Mouse (Mus musculus): Measurements from ENCODE around the gene Ap2a1.

The Ap2a1 gene

DNA sequence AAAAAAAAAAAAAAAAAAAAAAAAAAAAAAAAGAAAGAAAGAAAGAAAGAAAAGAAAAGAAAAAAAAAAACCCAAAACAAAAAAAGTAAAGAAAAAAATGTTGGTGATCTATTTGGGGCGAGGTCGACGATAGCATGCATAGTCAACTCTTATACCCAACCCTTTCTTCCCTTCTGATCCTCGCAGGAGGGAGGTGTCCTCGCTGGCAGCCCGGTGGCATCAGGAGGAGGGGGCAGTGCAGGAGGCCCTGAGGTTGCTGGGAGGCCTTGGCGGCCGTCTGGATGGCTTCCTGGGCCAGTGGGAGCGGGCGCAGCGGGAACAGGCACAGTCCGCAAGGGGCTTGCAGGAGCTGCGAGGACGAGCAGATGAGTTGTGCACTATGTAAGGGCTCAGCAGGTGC is 24.3 kb upstream of the Ap2a1 start:
- DNase-seq (ENCODE audit: extremely low spot score), result no peak

DNA sequence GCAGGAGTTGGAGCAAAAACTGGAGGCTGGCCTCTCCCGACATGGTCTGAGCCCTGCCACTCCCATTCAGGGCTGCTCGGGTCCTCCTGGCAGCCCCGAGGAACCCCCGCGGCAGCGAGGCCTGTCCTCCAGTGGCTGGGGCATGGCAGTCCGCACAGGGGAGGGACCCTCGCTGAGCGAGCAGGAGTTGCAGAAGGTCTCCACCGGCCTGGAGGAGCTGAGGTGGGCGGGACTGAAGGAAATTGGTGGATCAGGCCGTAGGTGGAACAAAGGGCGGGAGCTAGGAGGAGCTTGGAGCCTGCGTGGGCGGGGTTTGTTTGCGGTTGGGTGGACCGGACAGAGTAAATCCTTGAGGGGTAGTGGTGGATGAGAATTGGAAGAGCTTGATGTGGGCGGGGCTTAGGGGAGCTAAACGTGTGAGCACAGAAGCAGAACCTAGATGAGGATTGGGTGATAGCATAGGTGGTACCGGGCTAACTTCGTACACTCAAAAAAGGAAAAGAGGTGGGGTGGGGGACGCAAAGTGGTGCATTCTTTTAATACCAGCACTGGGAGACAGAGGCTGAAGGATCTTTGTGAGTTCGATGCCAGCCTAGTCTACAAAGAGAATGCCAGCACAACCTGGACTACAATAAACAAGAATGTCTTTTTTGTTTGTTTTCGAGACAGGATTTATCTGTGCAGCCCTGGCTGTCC is 23.5 kb upstream of the Ap2a1 start:
- DNase-seq (ENCODE audit: extremely low spot score), result peak; percentile 94

DNA sequence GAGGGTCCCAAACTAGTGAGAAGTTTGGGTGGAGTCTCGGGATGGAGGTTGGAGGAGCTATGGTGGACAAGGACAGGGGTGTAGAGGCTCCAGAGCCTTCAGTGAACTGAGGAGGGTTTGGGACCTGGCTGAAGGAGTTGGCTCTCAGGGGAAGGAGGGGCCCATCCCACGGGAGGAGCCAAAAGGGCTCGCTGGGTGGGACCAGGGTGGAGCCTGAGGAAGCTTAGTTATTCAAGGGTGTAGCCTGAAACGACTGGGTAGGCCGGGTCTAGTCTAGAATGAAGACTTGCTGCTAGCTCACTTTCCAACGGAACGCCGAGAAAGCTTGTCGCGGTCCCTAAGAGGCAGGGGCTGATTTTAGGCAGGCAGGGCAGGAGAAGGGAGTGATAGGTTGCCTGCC is 22.7 kb upstream of the Ap2a1 start:
- DNase-seq (ENCODE audit: extremely low spot score), result peak; percentile 63

DNA sequence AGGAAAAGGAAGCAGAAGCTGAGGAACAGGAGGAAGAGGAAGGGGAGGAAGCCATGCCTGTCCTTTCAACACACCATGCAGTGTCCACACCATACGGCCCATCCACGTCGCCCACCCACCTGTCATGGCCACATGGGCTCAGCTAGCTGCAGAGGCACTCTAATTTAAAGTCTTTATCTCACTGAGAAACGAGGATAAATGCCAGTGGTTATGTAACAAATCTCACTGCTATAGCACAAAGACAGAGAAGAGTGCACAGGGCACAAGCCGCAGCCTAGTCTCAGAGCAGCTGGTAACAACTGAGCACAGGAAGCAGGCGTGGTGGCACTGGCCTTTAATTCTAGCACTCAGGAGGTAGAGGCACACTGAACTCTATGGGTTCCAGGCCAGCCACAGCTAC is 20.6 kb upstream of the Ap2a1 start:
- DNase-seq (ENCODE audit: extremely low spot score), result no peak

DNA sequence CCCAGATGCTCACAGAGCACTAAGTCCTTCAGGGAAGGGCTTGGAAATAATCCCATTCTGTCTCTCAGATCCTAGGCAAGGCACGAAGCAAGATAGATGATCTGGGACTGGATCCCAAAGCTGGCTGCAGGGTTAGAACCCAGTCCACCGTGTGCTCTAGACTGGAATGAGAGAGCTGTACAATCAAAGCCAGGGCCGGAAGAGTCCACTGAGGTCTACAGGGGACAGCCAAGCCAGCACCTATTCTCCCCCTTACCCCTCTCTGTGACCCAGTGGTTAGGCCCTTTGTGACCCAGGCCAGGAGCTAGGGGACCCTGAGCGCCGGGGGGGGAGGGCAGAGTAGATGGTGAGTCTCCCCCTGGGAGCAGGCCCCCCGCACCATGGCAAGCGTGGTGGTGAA is 13.6 kb upstream of the Ap2a1 start, which contains the start of gene Tsks:
Gene Tsks, plus strand, starts transcription at position 301 of the 400 bp plus-strand sequence.
- DNase-seq (ENCODE audit: extremely low spot score), result no peak

DNA sequence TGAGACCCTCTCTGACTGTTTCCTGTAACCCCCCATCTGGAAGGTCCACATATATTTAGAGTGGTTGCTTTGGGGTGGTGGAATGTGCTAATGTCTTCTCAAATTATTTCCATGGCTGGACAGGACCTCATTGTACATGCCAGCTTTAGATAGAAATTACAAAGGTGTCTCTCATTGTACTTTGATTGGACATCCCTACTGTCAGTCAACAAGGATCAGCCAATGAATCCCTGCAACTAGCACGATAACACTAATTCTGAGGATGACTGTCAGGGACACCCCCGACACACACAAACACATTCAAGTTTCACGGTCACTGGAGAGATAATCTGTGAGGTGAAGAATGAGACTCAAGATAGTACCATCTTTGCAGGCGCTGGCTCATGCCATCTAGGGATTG is 9.4 kb upstream of the Ap2a1 start:
- no peak for DNase-seq (ENCODE audit: extremely low spot score)

DNA sequence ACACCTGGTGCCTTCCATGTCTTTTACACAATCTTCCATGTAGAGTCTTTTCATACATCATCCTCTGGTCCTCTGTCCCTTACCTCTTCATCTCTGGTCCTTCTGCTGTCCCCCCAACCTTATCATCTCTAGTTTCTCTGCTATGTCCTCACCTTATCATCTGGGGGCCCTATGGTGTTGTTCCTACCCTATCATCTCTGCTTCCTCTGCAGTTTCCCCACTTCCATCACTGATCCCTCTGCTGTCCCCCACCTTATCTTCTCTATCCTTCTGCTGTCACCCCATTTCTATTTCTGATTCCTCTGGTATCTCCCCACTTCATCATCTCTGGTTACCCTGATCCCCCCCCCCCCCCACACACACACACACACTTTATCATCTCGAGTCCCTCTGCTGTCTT is 726 bp downstream of the Ap2a1 start:
- DNase-seq (ENCODE audit: extremely low spot score), result no peak

DNA sequence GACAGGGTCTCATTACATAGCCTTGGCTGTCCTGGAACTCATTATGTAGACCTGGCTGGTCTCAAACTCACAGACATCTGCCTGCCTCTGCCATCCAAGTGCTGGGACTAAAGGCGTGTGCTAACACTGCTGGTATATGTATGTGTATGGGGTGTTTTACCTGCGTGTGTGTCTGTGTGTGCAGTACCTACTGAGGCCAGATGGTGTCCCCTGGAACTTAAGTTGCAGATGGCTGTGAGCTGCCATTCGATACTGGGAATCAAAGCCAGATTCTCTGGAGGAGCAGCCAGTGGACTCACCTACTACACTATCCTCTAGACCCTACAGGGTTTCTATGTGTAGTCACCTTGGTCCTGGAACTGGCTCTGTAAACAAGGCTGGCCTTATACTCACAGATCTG is 3.8 kb downstream of the Ap2a1 start:
- no peak for DNase-seq (ENCODE audit: extremely low spot score)

DNA sequence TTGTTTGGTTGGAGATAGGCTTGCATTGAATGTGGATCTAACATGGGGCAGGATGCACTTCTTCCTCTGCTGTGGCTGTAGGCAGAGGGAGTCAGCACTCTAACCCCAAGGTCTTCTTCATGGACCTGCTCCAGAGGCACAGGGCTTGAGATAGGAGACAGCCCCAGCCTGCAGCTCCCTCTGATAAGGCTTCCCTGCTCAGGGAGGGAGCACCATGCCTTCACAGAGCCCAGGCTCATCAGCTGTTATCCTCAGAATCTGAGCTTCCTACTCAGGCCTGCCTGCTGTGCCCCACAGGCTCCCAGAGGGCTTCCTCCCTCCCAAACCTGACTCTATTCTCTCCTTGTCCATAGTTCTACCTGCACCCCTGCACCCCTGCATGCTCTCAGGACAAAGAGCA is 6.8 kb downstream of the Ap2a1 start:
- DNase-seq (ENCODE audit: extremely low spot score), result no peak

DNA sequence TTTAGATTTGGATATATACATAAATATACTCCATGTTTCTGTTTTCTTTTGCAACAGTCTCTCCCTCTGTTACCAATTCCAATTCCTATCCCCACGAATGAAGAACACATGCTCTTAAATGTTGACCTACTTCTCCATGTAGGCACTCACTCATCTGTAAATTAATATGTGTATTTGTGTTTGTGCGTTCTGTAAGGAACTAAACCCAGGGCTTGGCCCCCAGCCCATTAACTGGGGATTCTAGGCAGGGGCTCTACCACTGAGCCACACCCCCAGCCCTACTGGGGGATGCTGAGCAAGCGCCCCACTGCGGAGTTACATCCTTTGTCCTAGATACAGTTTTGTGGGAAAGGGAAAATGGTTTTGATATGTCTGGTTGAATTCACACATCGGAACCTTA is 10.2 kb downstream of the Ap2a1 start:
- no peak for DNase-seq (ENCODE audit: extremely low spot score)

DNA sequence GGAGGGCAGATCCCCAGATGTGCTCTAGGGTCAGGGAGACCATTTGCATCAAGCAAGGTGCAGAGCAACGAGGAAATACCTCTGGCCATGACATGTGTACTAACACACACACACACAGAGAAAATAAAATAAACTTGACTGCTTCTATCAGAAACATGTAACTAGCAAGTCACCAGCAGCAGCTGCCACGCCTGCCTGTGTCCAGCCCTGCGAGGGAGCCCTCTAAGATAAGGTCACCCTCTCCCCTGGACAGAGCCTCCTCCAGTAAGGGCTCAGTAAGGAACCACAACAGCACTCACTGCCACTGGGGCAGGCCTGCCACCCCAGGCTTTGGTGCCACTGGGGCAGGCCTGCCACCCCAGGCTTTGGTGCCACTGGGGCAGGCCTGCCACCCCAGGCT is 11.1 kb downstream of the Ap2a1 start:
- DNase-seq (ENCODE audit: extremely low spot score), result no peak

DNA sequence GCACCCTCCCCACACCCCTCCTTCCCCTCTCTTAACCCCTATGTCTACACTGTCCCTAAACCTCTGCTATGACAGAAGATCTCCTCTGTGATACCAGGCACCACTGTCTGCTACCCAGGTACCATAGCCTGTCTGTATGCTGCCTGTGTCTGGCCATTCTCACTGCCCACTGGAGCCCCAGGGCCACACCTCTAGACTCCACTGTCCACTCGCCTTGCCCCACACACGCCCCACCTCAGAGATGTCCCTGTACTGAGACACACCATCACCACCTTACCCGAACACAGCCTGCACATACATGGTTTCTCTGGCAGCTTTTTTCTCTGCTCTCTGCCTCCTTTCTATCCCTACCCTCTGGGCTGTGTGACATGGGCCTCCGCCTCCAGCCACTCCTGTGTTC is 12.4 kb downstream of the Ap2a1 start:
- DNase-seq (ENCODE audit: extremely low spot score), result no peak

DNA sequence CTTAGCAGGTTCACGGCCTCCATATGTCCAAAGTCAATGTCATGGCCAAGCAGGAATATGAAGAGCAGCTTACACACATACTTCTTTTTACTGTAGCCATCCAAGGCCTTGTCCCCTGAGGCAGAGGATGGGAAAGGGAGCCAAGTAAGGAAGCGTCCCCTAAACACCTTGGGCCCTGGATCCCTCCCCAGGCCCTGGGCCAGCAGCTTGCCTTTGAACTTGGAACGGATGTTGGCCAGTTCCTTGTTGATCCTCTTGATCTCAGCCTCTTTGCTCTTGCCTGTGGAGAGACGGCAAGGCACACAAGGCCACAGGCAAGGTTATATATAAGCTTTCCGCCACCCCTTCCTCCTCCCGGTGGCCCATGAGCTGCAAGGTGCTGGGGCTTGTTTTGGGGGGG is 13.1 kb downstream of the Ap2a1 start:
- DNase-seq (ENCODE audit: extremely low spot score), result no peak

DNA sequence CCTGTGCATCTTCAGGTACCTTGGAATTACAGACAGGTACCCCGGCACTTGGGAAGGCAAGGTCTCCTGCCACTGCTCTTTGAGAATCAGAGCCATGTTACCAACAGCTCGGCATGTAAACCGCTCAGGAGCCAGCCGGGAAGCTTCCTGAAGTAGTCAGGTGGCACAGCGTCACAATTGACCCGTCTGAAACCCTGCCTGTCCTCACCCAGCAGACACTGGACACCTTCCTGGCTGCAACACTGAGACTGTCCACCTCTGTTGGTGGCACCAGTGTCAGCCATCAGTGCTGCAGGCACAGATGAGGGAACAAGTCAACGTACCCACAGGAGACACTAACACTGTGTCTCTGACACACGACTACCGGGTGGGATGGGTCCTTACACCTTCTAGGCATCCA is 14.0 kb downstream of the Ap2a1 start:
- DNase-seq (ENCODE audit: extremely low spot score), result no peak

DNA sequence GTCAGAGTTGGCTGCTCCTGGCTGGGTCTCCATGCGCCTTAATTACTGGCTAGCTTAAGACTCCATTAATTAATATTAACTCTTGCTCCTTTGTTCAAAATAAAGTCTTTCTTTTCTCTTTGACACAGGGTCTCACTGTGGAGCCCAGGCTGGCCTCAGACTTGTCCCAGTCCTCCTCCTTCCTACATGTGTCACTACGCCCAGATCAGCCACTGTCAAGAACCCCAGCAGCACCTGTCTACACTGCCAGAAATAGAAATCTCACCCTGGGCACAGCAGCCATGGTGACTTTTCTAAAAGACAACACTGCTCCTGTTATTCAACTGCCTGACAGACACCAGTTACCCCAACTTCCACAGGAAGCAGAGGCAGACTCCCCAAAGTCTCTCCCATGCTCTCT is 14.9 kb downstream of the Ap2a1 start:
- no peak for DNase-seq (ENCODE audit: extremely low spot score)

DNA sequence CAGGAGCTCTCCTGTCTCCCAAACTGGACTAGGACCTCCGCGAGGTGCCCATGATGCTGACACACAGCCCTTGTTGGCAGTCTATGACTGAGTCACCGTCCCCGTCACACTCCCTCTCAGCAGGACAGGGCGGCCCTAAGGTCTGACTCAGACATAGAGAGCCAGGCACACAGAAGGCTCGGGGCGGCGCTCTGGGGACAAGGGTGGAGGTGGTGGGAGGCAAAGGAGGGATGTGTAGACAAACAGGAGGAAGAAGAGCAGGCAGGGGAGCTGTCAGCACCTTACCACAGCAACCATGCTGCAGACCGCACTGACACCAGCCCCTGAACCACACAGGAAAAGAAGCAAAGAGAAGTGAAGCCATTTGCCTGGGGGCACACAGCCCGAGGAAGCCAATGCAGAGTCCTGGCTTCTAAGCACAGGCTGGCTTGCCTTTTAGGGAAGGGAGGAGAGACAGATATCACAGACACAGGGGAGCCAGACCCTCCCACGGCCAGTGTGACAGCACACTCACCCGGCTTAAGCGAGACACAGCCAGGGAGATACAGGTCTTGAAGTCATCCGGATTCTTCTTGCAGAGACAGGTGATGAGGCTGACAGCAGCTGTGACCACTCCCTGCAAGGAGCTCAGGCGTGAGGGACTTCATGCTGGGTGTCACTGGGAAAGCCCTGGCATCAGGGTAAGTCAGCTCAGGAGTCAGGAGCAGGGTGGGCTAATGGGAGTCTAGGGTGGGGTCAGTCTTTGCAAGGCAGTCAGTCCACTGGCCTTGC is 20.4 kb downstream of the Ap2a1 start:
- no peak for DNase-seq (ENCODE audit: extremely low spot score)

DNA sequence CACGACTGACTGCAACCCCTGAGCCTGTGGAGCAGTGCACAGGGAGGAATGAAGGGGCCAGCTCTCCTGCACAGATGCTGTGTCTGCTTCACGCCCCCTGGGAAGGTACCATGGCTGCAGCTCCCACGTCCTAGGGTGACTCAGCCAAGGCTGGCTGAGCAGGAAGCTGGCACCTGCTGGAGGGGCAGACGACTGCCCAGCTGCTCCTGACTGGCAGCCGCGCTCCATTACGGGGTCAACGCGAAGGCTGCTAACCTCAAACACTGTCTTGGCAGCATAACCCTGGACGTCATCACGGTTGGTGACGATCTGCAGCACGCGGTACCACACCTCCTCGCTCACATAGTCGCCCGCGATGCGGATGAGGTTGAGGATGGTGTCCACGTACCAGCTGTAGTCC is 23.9 kb downstream of the Ap2a1 start:
- DNase-seq (ENCODE audit: extremely low spot score), result no peak

DNA sequence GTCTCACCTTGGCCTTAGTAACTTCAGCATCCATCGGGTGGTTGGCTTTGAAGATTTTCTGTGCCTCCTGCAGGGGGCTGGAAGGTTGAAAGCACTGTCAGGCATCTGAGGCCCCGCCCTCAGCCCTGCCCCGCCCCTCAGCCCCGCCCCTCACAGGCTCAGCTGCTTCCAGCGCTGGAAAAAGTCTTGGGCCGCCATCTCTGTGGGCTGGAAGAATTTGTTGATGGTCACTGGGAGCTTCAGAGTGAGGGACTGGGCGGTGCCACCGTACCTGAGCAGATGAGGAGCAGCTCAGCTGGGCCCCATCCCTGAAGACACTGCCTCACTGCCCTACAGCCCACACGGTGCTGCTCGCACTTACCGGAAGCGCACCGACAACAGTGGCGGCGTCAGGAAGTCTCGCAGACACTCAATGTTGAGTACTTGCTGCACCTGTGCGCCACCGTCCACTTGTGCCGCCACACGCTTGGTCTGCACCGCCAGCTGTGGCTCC is 28.0 kb downstream of the Ap2a1 start:
- peak; percentile 85 for DNase-seq (ENCODE audit: extremely low spot score)

DNA sequence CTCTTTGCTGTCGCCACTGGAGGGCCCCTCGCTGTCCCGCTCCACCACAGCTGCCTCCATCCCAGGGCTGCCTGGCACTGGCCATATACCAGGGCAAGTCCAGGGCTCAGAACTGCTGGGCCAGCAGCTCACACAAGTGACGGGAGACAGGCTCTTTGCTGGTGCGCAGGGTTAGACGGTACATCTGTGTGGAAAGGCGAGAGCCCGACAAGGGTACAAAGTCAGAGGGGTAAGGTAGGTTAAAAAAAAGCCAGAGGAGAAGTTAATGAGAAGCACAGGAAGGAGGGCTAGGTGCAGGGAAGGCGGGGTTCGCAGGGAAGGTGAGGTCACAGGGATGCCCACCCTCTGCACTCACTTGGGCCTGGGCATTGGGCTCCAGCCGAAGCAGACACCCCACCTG is 28.7 kb downstream of the Ap2a1 start:
- no peak for DNase-seq (ENCODE audit: extremely low spot score)

DNA sequence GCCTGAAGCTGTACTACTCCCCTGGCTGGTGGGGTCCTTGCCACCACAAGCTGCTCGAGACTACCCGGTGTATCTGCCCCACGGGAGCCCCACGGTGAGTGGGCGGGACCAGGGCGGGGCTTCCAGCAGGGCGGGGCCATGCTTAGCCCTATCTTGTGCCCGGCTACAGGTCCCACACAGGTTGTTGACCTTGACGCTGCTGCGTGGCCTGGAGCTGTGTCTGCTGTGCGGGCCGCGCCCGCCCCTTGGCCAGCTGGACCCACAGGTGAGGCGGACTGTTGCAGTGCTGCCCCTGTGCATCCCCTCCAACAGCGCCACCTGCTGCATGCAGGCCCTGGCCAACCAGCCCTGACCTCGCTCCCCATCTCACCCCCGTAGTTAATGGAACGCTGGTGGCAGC is 30.7 kb downstream of the Ap2a1 start:
- DNase-seq (ENCODE audit: extremely low spot score), result peak; percentile 38

DNA sequence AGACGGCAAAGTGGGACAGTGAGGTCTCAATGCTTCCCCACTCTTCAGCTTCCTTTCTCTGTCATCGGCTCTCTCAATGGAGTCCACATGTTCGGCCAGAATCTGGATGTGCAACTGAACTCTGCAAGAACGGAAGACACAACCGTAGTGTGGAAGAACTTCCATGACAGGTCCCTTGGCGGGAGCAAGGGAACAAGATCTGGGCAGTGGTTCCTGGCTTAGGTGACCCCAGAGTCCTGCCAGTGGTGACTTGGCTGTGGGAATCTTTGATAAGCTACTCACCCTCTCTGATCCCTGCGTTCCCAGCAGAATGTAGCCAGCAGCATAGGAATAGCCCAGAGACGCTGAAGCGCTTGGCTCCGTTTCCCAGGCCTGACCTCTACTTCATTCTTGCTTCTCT is 32.8 kb downstream of the Ap2a1 start:
- DNase-seq (ENCODE audit: extremely low spot score), result no peak

DNA sequence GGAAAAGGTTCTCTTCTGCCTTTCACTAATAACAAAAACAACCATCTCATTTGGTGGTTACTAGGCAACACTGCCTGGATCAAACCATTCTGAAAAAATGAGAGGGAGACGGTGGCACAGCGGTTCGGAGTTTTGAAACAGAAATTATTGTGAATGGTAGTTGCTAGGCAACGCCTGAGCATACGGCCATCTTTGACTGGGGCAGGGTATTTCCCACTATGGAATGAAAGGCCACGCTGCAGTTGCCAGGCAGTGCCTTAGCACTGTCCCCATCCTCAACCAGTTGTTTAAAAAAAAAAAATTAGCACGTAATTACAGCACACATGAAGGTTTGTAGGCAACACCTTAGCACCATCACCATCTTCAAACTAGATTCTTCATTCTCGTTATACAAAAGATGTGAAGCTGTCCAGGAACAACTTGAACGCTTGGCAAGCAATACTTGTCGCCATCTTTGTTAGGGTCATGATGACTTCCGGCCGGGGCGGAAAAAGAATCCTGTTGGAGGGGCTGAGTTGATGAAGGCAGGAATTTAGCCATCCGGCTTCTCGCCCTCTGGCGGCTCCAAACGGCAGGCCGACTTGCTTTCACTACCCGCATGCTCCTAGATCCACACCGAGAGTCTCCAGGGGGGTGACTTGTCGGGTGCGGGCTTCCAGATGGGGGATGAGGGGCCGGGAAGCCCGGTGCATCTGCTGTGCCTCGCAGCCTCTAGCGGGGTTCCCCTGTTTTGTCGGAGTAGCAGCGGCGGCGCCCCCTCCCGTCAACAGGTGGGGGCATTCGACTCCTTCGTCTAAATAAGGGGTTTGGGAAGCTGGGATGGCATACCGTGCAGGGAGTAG is 33.5 kb downstream of the Ap2a1 start, which contains the start of gene Fuz:
Gene Fuz, plus strand, starts transcription at position 487 of the 842 bp plus-strand sequence.
- peak; percentile 91 for DNase-seq (ENCODE audit: extremely low spot score)

All from embryo, embryonic 9.5 days (tissue).